Comparison of ENCODE assay signal across 7 mouse cellular contexts in the genomic region with DNA sequence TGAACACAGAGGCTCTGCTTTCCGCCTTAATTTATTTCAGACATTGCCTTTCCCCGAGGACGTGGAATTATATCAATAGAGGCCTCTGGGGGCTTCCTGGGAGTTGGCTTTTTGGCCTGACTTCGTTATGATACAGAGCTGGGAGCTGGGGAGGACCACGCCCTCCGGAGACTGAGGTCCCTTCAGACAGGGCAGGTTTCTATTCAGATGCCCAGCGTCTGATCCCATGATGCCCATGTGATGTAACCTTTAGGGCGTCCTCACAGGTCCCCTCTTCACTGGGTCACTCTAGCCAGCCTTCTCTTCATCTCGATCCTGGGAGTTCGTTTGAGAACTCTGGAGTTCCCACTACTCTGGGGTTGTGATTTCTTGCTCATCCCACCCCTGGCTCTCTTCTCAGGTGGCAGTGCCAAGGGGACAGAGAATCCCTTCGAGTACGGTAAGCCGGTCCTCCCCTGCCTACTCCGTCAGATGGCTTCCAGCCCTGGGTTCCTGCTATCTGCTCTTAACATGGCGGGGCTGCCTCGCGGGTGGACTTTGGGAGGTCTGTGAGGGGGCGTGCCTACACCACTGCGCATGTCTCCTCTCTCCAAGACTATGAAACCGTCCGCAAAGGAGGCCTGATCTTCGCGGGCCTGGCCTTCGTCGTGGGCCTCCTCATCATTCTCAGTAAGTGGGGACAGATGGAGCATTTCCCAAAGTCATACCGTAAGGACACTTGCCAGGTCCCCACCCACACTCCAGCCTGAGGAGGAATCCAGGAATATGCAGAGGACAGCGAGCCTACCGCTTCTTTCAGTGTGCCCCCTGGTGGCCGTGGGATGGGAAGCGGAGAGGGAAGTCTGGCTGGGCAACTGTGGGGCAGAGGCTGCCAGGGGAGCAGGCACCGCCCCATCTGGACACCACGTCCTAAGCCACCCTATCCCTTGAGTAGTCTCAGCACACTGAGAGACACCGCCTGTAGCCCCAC. TPM values are rescaled to one million over a fixed set of nuclear protein-coding genes. Genes with fewer than 3 reads are reported as not detected.
DNase-seq lines count a peak whose midpoint lies in the region; ATAC-seq and TF ChIP-seq lines count a peak whose summit lies in the region.

No protein-coding gene starts in this region.

- no peaks in the 10 kb centered on the region for H3K9me3 ChIP-seq in embryonic facial prominence, embryonic 12.5 days
- H3K9me3 ChIP-seq in limb, embryonic 15.5 days, result no peaks in the 10 kb centered on the region
- no peaks in the 10 kb centered on the region for H3K9me3 ChIP-seq in midbrain, embryonic 16.5 days (replicated peaks; ENCODE audit: control insufficient read depth, low read length, poor library complexity, severe bottlenecking)

- 41% methylated on average over 33 of the region's 33 CpGs for WGBS in bone marrow, adult 2 months
- 35% methylated on average over 33 of the region's 33 CpGs for WGBS in embryonic facial prominence, embryonic 12.5 days
- 34% methylated on average over 33 of the region's 33 CpGs for WGBS in limb, embryonic 15.5 days
- 37% methylated on average over 33 of the region's 33 CpGs for WGBS in midbrain, embryonic 16.5 days

- peak overlapping the region; percentile 41 for H3K4me2 ChIP-seq in embryonic facial prominence, embryonic 12.5 days (replicated peaks)
- H3K4me2 ChIP-seq in limb, embryonic 15.5 days, result peak overlapping the region; percentile 42
- H3K4me2 ChIP-seq in midbrain, embryonic 16.5 days (ENCODE audit: low read length), result peak overlapping the region; percentile 54

- no peak overlapping the region for H3K4me3 ChIP-seq in bone marrow, adult 2 months (replicated peaks; ENCODE audit: control insufficient read depth, low read depth, low read length)
- peak overlapping the region; percentile 24; the same call in 1 of the 2 replicates for H3K4me3 ChIP-seq in embryonic facial prominence, embryonic 12.5 days
- peak overlapping the region; percentile 32 for H3K4me3 ChIP-seq in limb, embryonic 15.5 days
- peak overlapping the region; percentile 37 for H3K4me3 ChIP-seq in midbrain, embryonic 16.5 days (ENCODE audit: low read depth, low read length)

- no peak for ATAC-seq in embryonic facial prominence, embryonic 12.5 days (ENCODE audit: insufficient number of reproducible peaks, insufficient read depth, low FRiP score, low TSS enrichment)
- ATAC-seq in limb, embryonic 15.5 days (ENCODE audit: insufficient number of reproducible peaks, low FRiP score, low TSS enrichment, low read depth), result peak; percentile 5; the same call in 1 of the 2 replicates
- ATAC-seq in midbrain, embryonic 16.5 days, result peak; percentile 80

- H3K27ac ChIP-seq in bone marrow, adult 2 months (ENCODE audit: control insufficient read depth, insufficient read depth, low read depth, low read length, poor library complexity), result no peak overlapping the region
- H3K27ac ChIP-seq in embryonic facial prominence, embryonic 12.5 days, result no peak overlapping the region
- no peak overlapping the region for H3K27ac ChIP-seq in limb, embryonic 15.5 days
- no peak overlapping the region for H3K27ac ChIP-seq in midbrain, embryonic 16.5 days (ENCODE audit: low read length)

- DNase-seq in heart, adult 8-10 months (ENCODE audit: low spot score), result peak; percentile 70
- peak; percentile 83 to 87 for DNase-seq in kidney, adult 8-10 months
- peak; percentile 15 to 36 for DNase-seq in spleen, postnatal 36 days (ENCODE audit: low spot score in 2 of 2)

- H3K27me3 ChIP-seq in embryonic facial prominence, embryonic 12.5 days, result 0 out of 2 replicates have a peak, but pooled peaks cover 8% of the 10 kb centered on the region
- H3K27me3 ChIP-seq in limb, embryonic 15.5 days, result peaks cover 17% of the 10 kb centered on the region; the same call in 1 of the 2 replicates
- H3K27me3 ChIP-seq in midbrain, embryonic 16.5 days (ENCODE audit: control insufficient read depth, insufficient read depth, low read depth, low read length), result no peaks in the 10 kb centered on the region; the same call in 1 of the 2 replicates

- no peaks in the 10 kb centered on the region for H3K36me3 ChIP-seq in embryonic facial prominence, embryonic 12.5 days
- H3K36me3 ChIP-seq in limb, embryonic 15.5 days, result no peaks in the 10 kb centered on the region
- H3K36me3 ChIP-seq in midbrain, embryonic 16.5 days (ENCODE audit: control insufficient read depth, insufficient read depth, low read length), result no peaks in the 10 kb centered on the region

- H3K4me1 ChIP-seq in bone marrow, adult 2 months (ENCODE audit: control insufficient read depth, insufficient read depth, low read length), result no peaks in the 10 kb centered on the region
- H3K4me1 ChIP-seq in embryonic facial prominence, embryonic 12.5 days, result peaks cover 3% of the 10 kb centered on the region
- H3K4me1 ChIP-seq in limb, embryonic 15.5 days, result peaks cover 15% of the 10 kb centered on the region
- peaks cover 12% of the 10 kb centered on the region for H3K4me1 ChIP-seq in midbrain, embryonic 16.5 days (ENCODE audit: control insufficient read depth, insufficient read depth, low read length)

- no peak for TF ChIP-seq POLR2A in bone marrow, adult 2 months (IDR thresholded peaks at IDR 0.05; ENCODE audit: borderline replicate concordance, control insufficient read depth, low read depth, low read length)

- TF ChIP-seq CTCF in bone marrow, adult 2 months (IDR thresholded peaks at IDR 0.05; ENCODE audit: control insufficient read depth, insufficient read depth, low read length), result peak; percentile 75

- H3K9ac ChIP-seq in embryonic facial prominence, embryonic 12.5 days, result peak overlapping the region; percentile 42; the same call in 1 of the 2 replicates
- no peak overlapping the region for H3K9ac ChIP-seq in limb, embryonic 15.5 days
- peak overlapping the region; percentile 62 for H3K9ac ChIP-seq in midbrain, embryonic 16.5 days (ENCODE audit: low read depth, low read length)

RNA-seq across cellular contexts. Expression of gene Fxyd2, which starts 8.5 kb away (rescaled TPM):
- polyA plus RNA-seq in bone marrow, adult 2 months (2011; ENCODE audit: insufficient read depth, insufficient read length, low replicate concordance, missing spikeins), result 10.6 TPM in 1 of 2 replicates, not detected in the other
- polyA plus RNA-seq in embryonic facial prominence, embryonic 12.5 days (2016; fragmentation: Nextera tagmentation; extraction: Ambion mirVana), result 2.9 and 3.8 TPM in 2 replicates
- 1 to 10 TPM; 1.7 to 5.8 (median 3.9) TPM for total RNA-seq in heart, adult 8-10 months (2022)
- polyA plus RNA-seq in limb, embryonic 15.5 days (2015; fragmentation: Nextera tagmentation; extraction: Ambion mirVana), result 3.0 and 4.7 TPM in 2 replicates
- 10.8 and 14.3 TPM in 2 replicates for polyA plus RNA-seq in midbrain, embryonic 16.5 days (2015; fragmentation: Nextera tagmentation; extraction: Ambion mirVana)

RNA-seq across cellular contexts. Expression of gene Dscaml1, which starts 18.4 kb away (rescaled TPM):
- polyA plus RNA-seq in bone marrow, adult 2 months (2011; ENCODE audit: insufficient read depth, insufficient read length, low replicate concordance, missing spikeins), result not detected in 2 replicates
- 0.87 and 1.2 TPM in 2 replicates for polyA plus RNA-seq in embryonic facial prominence, embryonic 12.5 days (2016; fragmentation: Nextera tagmentation; extraction: Ambion mirVana)
- not detected for total RNA-seq in heart, adult 8-10 months (2022)
- polyA plus RNA-seq in limb, embryonic 15.5 days (2015; fragmentation: Nextera tagmentation; extraction: Ambion mirVana), result 0.23 and 0.31 TPM in 2 replicates
- polyA plus RNA-seq in midbrain, embryonic 16.5 days (2015; fragmentation: Nextera tagmentation; extraction: Ambion mirVana), result 17.9 and 20.6 TPM in 2 replicates

RNA-seq across cellular contexts. Expression of gene Fxyd6, which starts 38.0 kb away (rescaled TPM):
- polyA plus RNA-seq in bone marrow, adult 2 months (2011; ENCODE audit: insufficient read depth, insufficient read length, low replicate concordance, missing spikeins), result 0.85 TPM in 1 of 2 replicates, not detected in the other
- 117 and 121 TPM in 2 replicates for polyA plus RNA-seq in embryonic facial prominence, embryonic 12.5 days (2016; fragmentation: Nextera tagmentation; extraction: Ambion mirVana)
- 10 to 100 TPM; 14.4 to 22.4 (median 18.8) TPM for total RNA-seq in heart, adult 8-10 months (2022)
- 120 and 122 TPM in 2 replicates for polyA plus RNA-seq in limb, embryonic 15.5 days (2015; fragmentation: Nextera tagmentation; extraction: Ambion mirVana)
- 722 and 817 TPM in 2 replicates for polyA plus RNA-seq in midbrain, embryonic 16.5 days (2015; fragmentation: Nextera tagmentation; extraction: Ambion mirVana)

Comparison
In these comparisons a context has a peak if more than half of its experiments do, and no peak if none do; other contexts are left out.
1. DNase-seq: peak in every context shown above with its lines; median percentile 85 in kidney, adult 8-10 months; 70 in heart, adult 8-10 months; 26 in spleen, postnatal 36 days.
2. RNA of gene Fxyd6, which starts 38.0 kb away (polyA plus RNA-seq): 722 to 817 TPM in midbrain, embryonic 16.5 days, 120 to 122 TPM in limb, embryonic 15.5 days and 117 to 121 TPM in embryonic facial prominence, embryonic 12.5 days; 0.85 TPM in bone marrow, adult 2 months; every median in the first group is over 10 times any median in the second.
3. Peak in every context shown above with its lines, with median percentiles within 50 percentile points of each other: H3K4me2 ChIP-seq.